Mouse (Mus musculus): ENCODE data around the gene Krtap19-2.

The Krtap19-2 gene

DNA sequence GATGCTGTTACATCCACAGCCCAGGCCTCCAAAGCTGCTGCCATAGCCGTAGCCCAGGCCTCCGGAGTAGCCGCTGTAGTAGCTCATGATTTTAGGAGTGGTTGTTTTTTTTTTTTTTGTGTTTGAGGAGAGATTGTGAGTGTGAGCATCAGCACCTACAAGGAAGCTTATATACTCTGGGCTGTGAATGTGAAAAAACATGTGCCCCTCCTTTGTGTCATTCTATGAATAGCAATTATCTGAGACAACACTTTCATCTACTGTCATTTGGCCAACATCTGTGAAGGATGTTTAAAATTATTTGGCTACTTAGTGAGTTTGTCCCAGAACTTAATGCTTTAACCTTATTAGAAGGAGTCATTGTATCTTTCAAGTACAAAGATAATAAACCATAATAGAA lies at the start of gene Krtap19-2:
TSS of gene Krtap19-2 (minus strand) at position 101 of the 400 bp plus-strand sequence.
- no peak for DNase-seq (ENCODE audit: low read depth, low spot score)

DNA sequence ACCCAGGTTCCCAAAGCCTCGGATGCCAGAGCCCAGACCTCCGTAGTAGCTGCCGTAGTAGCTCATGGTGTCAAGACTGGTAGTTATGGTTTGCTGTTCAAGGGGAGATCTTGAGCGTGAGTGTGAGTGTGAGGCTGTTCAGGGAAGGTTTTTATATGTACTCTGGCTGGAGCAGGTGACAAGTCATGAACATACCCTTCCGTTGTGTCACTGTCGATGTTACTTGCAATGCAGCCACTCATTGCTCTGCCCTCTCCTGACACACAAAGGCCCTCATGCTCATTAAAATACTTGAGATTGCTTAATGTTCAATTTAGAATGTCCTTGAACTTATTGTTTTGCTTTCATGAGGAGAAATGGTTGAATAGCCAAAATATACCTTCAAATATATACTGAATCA lies 22.3 kb upstream of the Krtap19-2 start, which contains the start of gene Krtap19-5:
TSS of gene Krtap19-5 (minus strand) at position 101 of the 400 bp plus-strand sequence.
- no peak for DNase-seq (ENCODE audit: low read depth, low spot score)

DNA sequence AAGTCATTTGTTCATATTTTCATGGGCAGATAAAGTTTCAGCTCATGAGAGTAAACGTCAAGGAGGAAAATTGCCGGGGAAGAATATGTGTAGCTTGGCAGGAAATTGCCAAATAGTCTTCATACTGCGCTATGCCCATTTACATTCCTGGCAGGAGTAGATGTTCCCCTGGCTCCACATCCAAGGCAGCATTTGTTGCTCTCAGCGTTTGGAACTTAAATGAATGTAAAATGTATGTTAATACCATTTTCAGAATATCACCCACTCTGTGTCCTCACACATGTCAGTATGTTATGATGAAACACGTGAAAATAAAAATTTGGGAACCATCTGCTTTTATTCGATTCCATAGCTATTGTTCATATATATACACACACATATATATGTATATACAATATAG lies 12.8 kb upstream of the Krtap19-2 start:
- no peak for DNase-seq (ENCODE audit: low read depth, low spot score)

DNA sequence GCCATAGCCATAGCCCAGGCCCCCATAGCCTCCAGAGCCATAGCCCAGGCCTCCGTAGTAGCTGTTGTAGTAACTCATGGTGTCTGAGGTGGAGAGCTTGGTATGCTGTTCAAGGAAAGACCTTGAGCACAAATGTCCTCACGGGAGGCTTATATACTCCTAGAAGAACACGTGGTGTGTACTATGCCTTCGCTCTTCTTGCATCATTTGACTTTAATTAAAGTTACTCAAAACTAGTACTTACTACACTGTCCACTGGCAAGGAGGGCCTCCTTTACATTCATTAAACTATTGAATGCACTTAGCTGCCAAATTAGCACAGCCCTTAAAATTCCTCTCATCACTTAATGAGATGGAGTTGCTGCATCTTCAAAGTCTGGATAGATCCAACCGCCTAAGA lies 10.9 kb upstream of the Krtap19-2 start, which contains the start of gene Krtap19-4:
TSS of gene Krtap19-4 (minus strand) at position 101 of the 400 bp plus-strand sequence.
- DNase-seq (ENCODE audit: low read depth, low spot score) = no peak

DNA sequence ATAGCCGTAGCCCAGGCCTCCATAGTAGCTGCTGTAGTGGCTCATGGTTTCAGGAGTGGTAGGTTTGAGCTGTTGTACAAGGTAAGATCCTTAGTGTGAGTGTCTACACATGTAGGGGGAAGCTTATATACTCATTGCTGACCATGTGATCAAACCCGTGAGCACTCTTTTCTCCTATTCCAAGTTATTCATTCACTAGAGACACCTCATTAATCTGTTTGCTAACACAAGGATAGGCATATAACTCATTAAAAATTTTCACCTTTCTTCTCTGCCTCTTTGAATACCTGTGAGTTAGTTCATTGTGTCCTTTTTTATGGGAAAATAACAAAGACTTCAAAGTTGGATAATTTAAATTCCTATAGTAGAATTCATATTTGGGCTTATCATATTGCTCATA lies 3.9 kb upstream of the Krtap19-2 start, which contains the start of gene Krtap19-3:
TSS of gene Krtap19-3 (minus strand) at position 101 of the 400 bp plus-strand sequence.
- no peak for DNase-seq (ENCODE audit: low read depth, low spot score)

DNA sequence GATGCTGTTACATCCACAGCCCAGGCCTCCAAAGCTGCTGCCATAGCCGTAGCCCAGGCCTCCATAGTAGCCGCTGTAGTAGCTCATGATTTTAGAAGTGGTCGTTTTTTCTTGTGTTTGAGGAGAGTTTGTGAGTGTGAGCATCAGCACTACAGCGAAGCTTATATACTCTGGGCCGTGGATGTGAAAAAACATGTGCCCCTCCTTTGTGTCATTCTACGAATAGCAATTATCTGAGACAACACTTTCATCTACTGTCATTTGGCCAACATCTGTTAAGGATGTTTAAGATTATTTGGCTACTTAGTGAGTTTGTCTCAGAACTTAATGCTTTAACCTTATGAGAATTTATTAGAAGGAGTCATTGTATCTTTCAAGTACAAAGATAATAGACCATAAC lies 4.8 kb downstream of the Krtap19-2 start, which contains the start of gene Krtap19-1:
TSS of gene Krtap19-1 (minus strand) at position 101 of the 400 bp plus-strand sequence.
- DNase-seq (ENCODE audit: low read depth, low spot score) = no peak

DNA sequence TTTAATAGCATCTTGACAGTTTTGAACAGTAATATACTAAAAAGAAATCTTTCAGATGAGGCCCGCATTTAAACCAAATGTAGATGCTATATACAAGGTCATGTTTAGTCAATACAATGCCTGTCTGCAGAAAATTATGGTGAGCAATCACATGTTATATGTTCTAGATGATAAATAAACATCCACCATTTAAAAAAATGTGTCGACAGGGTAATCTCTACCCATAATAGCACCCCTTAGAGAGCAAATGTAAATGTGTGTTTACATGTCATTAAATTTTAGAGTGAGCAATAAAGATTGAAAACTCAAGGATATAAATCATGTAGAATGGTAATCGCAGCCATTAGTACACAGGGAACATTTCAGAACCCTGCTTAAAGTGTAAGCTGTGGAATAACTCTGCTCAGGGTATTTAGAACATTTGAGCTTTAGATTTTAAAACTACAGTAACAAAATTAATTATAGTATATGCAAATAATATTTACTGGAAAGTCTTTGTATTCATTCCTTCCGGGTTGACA lies 9.1 kb downstream of the Krtap19-2 start:
- no peak for DNase-seq (ENCODE audit: low read depth, low spot score)

DNA sequence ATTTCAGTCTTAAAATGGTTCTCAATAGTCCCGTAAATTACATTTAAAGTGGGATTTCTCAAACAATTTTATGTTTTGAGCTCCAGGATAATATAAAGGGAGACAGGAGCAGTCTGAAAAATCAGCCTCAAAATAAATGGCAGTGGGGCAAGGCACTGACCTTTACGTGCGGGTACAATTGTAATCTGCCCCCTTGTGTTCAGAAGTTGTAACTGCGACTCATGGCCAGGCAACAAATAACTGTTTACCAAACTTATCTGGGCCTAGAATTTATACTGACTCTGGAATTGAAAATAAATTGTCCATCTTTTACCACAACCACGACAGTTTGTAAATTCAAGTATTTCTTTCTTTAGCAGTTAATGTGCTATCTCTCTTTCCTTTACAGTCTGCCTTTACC lies 22.6 kb downstream of the Krtap19-2 start:
- peak; percentile 36 for DNase-seq (ENCODE audit: low read depth, low spot score)

DNA sequence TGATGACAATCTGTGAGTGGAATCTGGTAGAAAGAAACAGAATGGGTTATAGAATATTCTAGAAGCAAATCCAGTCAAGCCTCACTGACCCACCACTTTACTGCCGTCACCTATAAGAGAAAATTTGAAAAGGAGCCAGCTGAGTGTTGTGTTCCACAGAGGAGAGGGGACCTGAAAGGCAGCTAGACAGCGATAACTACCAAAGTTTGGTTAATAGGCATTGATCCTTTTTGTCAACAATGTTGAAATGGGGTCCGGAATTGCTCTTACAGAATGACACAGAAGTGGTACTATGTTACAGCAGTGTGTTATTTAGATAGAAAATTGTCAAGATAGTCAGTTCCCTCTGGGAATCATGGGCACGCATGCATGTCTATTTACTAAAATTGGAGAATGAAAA lies 25.5 kb downstream of the Krtap19-2 start:
- DNase-seq (ENCODE audit: low read depth, low spot score) = no peak

DNA sequence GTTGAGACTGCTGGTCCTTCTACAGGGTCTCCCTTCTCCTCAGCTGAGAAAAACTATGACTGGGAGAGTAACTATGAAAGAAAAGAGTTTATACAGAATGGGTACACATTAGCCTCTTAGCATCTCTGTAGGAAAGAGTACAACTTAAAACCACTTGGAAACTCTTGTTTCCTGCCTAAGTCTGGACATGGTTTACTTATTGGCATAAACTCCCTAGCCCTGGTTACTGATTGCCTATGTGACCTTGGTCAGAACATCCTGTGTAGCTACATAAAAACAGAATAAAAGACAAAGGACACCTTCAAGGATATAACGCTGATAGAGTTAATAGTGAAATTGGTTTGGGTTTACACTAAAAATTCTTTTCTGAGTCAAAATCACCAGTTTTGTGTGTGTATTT lies 26.7 kb downstream of the Krtap19-2 start:
- DNase-seq (ENCODE audit: low read depth, low spot score) = no peak

DNA sequence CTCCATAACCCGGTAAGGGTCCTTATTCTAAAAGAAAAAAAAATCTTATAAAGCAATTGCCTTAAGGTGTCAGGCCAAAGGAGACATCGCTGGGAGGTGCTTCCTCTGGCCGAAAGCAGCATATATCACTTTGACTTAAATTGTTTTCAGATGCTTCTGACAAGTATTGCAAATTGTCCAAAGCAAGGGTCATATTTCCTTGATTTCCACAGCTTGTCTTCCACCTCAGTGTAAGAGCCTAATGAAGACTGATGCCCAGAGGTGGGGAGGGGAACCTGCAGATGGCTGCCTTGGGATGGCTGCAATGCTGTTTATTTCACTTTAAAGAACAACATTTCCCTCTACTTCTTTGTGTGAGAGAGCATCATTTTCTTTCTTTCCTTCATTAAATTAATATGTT lies 47.1 kb downstream of the Krtap19-2 start:
- peak; percentile 31 for DNase-seq (ENCODE audit: low read depth, low spot score)

DNA sequence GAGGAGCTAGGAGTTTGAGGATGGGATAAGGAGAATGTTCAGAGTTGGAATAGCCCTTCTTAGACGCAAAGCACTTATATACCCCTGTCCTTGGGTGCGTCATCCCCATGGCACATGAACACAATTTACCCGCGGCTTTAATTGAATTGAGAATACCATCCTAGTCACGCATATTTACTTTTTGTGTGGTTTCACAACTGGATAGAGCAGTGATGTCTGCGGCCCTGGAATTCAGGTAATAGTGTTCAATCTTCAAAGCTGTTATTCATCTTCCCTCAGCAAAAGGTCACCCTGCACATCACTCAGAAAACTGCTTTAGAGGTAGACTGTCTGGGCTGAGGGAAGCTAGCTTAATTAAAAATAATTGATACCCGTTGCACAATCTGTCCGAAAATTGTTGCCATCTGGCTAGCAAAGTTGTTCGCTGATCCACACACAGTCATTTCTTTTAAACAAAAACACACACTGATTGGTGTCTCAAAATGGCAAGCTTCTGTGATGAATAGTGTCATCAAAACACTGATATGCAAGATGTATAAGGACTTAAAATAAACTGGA lies 47.9 kb downstream of the Krtap19-2 start, which contains the start of gene Krtap14:
TSS of gene Krtap14 (minus strand) at position 51 of the 558 bp plus-strand sequence.
- peak; percentile 23 for DNase-seq (ENCODE audit: low read depth, low spot score)

DNA sequence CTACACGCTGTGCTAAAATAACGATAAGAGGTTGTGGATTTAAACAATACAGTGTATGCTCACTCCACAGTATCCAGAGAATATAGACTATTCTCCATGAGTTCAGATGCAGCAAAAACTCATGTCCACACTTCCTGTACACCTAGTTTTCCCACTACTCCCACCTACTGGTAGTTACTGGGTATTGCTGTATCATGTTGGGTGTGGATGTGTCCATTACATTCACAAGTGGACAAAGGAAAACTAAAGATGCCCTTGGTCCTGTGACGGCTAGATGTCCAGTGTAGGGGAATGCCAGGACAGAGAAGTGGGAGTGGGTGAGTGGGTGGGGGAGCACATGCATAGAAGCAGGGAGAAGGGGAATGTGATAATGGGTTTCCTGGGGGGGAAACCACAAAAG lies 50.3 kb downstream of the Krtap19-2 start:
- DNase-seq (ENCODE audit: low read depth, low spot score) = peak; percentile 45

All from forelimb bud, embryonic 11.5 days (tissue).